Mouse (Mus musculus) right cerebral cortex, postnatal 36 days (tissue): ENCODE measurements around the gene Zcchc7.

Experiments used
- DNase-seq, 2 experiments: peaks; one replicate each; pipeline ENCODE4 v3.0.0; 2022; ENCODE audit warnings: low spot score in 2 of 2, mixed read lengths in 1 of 2

Gene Zcchc7

DNA sequence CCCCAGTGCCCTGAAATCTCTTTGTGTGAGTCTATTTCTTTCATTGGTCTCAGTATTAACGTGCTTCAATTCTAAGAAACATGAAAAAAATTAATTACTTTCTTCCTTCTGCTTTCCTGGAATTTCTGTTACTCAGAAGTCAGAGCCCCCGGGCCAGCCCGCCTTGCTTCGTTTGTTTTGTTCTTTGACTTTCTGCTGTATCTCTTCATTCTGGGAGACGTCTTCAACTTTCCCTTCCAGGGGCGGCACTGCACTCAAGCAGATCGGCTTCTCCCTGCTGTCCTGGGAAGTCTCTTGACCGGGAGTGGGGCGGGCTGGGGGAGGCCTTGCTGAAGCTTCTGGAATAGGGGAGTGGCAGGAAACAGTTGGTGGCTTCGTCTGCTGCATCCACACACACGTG lies 207.5 kb downstream of the Zcchc7 start:
- no peak for DNase-seq

DNA sequence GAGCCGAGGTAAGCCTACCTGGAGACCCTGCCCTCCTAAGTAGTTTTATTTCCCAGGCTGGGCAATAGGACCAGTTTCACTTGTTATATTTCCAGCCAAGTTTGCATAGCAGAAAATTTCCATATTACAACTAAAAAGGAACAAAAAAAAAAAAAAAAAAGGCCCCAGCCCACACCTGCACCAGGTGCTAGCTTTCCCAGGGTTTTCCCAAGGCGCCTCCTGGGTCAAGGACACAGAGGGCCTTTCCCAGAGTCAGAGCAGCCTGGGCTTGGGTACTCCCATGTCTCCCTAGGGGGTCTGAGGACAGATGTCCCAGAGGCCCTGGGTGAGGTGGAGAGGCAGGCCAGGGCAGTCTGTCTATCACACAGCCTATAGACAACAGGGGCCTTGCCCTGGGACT lies 209.5 kb downstream of the Zcchc7 start:
- DNase-seq: no peak

DNA sequence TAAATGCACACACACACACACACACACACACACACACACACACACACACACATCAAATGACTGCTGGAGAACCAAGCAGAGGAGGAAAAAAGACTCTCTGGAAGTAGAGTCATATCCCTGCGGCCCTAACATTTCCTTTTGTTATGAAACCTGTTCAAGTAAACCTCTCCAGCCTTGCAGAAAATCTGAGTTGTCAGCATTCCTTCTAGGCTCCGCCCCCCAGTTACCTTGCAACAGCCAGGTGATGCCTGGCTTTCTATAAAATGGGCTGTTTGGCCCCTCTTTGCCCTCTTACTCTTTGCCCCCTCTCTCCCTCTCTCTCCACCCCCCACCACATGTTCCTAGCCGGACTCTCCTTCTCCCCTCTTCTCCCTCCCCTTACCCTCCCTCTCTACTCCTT lies 210.1 kb downstream of the Zcchc7 start:
- no peak for DNase-seq

DNA sequence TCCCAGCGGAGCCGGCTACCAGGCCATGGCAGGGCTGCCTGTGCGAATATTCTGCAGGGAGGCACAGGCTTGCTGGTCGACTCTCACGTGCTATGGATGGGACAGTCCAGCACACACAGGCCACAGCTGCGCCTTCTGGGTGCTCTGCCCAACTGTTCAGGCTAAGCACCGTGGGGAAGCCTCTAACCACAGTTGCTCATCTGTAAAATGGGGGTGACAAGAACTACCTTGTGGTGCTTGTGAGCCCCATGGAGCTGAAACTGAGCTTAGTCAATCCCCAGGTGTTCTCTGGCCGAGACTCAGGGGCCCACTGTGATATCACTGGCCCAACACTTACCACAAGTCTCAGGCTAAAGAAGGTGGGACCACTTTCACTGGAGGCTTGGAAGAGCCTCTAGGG lies 211.7 kb downstream of the Zcchc7 start:
- no peak for DNase-seq

DNA sequence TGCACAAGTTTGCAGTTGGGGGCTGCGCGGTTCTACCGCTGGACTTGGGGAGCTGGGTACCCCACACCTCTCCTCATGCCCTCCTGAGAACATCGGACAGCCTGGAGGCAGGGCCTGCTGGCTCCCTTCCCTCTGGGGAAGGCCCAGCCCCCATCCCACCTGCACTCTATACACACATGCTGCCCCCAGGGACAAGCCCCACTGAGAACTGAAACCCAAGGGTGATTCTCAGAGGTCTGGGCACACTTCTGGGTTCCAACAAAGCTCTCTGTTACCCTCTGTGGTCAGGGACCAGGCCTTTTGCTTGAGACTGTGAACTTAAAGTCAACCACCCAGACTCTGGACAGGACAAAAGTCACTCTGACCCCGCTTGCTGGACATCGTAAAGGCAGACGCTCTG lies 214.4 kb downstream of the Zcchc7 start:
- DNase-seq: no peak

DNA sequence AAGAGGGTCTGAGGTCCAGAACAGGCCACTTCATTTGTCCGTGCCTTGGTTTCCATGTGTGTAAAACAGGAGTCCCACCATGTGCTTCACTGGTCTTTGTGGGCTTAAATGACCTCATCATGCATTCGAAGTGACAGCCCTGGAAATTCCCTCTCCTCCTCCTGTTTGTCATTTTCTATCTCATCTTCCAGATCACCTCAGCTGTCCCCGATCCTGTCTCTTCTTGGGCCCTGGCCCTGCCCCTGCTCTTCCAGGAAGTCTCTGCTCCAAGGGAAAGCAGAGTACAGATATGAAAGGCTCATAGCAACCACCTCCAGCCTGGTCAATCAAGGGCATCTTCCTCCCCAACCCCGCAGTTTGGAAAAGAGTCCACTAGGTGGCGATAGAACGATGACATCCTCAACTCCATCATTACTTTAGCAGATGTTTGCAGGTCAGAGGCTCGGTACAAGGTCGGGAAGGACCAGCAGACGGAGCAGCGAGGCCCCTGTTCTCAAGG lies 215.0 kb downstream of the Zcchc7 start:
- no peak for DNase-seq

DNA sequence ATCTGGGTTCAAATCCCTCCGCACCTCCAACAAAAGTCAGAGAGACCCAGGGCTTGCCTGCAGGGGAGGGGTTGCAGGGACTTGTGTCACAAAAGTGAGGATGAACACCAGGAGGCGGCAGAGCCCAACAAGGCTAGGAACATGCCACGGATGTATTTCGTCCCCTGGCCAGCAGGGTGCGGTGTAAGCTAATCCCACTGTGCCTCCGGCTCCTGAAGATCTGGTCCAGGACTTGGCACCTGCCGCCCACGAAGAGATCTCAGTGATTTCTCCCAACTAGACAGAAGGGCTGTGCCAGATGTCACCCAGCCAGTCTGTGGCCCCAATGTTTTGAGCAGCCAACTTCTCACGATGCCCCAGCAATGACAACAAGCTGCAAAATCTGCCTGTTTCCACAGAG lies 217.8 kb downstream of the Zcchc7 start:
- peak; percentile 83 to 84 for DNase-seq

DNA sequence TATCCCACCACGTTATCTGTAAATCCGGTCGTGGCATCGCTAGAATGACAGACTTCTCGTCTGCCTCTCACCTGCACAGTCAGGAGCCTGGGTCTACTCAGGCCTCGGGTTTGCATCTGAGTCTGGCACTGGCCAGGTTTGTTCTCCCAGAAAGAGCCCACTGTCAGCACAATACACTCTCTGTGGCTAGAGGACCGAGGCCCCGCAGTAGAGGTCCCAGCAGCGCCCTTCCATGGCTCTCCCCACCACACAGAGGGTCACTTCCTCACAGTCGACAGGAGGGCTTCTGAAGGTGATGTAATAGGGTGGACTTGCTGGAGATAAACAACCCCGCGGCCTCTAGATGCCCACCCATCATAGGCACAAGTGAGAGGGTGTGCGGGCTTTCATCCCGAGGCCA lies 218.2 kb downstream of the Zcchc7 start:
- no peak for DNase-seq

DNA sequence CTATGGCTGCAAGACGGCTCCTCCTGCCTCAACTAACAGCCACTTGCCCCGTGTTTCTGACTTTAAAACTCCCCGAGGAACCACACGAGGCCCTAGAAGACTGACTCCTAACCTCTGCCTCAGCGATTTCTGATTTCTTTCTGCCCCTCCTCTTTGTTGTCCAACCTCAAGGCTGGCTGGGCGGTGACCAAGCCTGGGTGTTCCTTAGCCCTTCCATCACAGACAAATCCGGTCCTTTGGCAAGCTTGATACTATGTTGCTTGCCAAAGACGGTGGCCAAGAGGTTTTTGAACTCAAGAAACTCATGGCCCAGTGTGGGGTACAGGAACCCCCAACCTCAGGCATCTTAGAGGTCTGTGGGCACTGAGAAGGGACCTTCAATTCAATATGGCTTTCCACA lies 218.7 kb downstream of the Zcchc7 start:
- no peak for DNase-seq

DNA sequence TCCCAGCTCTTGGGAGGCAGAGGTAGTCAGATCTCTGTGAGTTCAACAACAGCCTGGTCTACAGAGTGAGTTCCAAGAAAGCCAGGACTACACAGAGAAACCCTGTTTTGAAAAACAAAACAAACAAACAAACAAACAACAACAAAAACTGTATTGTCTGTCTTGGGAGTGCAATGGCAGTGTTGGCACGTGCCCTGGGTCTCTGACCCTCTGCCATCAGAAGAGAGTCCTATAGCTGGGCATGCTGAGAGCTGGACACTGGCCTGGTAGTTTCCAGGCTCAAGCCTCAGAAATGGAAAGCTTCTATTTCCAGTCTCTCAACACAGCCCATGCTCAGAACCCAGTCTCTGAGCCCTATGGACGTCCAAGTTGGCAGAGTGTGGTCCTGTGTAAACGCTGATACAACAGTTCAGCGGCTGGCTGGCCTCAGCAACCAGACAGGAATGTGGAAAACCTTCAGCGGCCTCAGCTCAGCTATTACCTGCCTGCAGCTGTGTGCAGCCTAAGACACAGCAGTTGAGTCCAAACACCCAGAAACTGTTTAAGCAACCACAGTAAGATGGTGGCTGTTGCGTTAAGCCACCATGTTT lies 220.4 kb downstream of the Zcchc7 start:
- DNase-seq: no peak

DNA sequence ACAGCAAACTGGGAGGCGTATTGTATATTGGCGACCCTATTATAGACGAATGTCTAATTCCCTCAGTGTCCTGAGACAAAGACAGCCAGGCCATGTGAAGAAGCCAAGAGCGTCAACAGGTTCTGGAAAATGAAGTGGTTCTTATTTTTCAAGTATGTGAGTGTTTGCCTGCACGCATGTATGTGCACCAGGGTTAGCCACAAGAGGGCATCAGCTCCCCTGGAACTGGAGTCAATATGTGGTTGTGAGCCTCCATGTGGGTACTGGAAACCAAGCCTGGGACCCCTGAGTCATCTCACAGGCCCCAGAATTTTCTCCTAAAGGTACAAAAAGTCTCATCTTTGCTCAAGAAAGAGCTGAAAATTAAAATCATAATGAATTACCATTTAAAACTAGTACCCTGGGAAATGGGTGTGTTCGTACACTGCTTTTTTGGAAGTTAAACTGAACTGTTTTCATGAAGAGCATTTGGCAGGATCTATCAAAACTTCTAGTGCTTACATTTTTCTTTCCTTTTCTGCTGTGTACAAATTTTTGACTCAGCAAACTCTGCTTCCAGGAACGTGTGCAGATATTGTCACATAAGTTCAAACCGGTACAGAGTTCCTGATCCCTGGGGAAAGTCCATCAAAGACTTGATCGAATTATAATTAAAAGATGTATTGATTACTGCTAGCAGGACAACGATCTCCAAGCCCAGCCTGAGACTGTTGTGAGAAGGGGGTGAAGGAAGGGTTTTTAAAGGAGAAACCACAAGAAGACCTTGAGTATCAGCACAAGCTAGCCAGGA lies 221.4 kb downstream of the Zcchc7 start:
- no peak for DNase-seq

DNA sequence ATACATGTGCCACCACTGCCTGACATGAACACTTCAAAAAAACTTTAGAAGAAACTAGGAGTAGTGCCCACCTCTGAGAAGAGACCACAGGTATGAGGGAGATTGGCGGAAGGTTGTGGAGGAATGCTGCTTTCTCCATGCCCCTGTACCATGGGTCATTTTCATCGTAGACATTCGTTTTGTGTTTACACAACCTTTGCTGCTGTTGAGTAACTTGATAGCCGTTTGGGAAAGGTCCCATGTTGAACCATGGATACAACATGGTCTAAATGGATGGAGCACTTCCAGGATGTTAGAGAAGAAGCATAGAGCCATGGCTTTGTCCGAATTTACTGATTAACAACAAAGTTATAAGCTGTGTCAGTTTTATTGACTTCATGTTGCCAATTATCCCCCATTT lies 222.5 kb downstream of the Zcchc7 start:
- DNase-seq: no peak

DNA sequence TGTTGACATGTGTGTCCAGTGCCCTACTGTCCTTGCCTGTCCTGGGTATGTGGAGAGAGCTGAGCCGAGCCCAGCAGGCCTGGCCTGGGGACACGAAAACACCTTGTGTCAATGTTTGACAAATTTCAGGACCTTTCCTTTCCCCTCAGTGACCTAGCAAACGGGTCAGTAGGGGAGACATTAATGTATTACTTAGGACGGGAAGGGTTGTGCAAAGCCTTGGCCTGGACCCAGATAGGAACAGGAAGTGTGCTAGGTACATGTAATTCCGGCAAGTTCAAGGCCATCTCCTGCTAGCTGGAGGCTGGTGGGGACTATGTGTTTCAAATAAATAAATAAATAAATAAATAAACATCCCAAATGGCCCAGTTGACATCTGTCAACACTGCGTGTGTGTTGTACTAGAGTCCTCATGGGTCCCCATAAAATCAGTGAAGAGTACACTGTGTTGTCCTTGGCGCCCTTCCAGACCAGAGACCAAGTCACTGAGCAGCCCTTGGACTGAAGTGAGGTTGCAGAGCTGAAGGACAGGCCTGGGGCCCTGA lies 224.2 kb downstream of the Zcchc7 start:
- no peak for DNase-seq

DNA sequence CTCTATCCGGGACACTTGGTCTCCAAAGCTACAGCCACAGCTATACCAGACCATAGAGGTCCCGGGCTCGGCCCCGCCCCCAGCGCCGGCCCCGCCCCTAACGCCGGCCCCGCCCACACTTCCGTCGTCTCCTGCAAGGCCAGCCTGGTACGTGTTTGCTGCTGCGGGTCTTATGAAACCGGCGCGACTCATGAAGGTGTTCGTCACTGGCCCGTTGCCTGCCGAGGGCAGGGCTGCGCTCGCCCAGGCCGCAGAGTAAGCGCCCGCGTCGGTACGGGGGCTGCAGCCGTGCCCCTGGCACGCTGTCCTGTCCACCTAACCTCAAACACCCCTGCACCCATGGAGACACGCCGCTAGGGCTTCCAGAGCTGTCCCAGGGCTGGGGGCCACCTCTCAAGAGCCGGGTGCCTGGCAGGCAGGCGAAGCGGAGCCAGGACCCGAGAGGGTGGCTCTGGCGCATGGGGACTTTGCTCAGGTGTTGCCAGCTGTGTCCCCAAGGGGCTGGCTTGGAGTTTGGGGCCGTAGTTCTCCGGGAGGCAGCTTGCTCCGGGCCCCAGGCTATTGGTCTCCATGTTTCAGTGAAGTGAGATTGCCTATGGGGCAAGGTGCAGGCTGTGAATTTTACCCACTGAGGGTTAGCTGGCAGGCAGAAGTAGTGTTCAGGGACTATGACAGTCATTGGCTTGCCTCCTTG lies 225.8 kb downstream of the Zcchc7 start, which contains the start of gene Grhpr:
TSS of gene Grhpr (plus strand) at position 116 of the 694 bp plus-strand sequence.
- DNase-seq: peak; percentile 63 to 66
